Mouse (Mus musculus) small intestine, adult 2 months (tissue): ENCODE measurements around the gene Cmc1. TPM values are rescaled to one million over a fixed set of nuclear protein-coding genes. Genes with fewer than 3 reads are reported as not detected.

ENCODE experiments used
- H3K27ac ChIP-seq: fragments of 200-500 bp; 2 replicates; pipeline ENCODE4 v1.5.1; 2012; ENCODE audit warnings: low read depth, low read length, control low read depth, inconsistent platforms; ENCODE audit not compliant: insufficient read depth
- H3K27me3 ChIP-seq: fragments of 200-500 bp; 2 replicates; pipeline ENCODE4 v1.6.1; 2012; ENCODE audit warnings: mild to moderate bottlenecking, moderate library complexity, low read length, inconsistent platforms; ENCODE audit not compliant: control insufficient read depth, insufficient read depth
- H3K36me3 ChIP-seq: fragments of 200-500 bp; 2 replicates; pipeline ENCODE4 v1.6.1; 2012; ENCODE audit warnings: mild to moderate bottlenecking, low read length, control low read depth, inconsistent platforms; ENCODE audit not compliant: control insufficient read depth, insufficient read depth
- H3K4me1 ChIP-seq: fragments of 200-500 bp; 2 replicates; pipeline ENCODE4 v1.6.1; 2012; ENCODE audit warnings: low read length, inconsistent platforms, mixed read lengths; ENCODE audit not compliant: control insufficient read depth, insufficient read depth, insufficient read length
- H3K4me3 ChIP-seq: fragments of 200-500 bp; 2 replicates; pipeline ENCODE4 v1.5.1; 2012; ENCODE audit warnings: low read depth, mild to moderate bottlenecking, control low read depth, inconsistent platforms, low read length, moderate library complexity
- CTCF ChIP-seq: fragments of 200-500 bp; IDR thresholded peaks from 2 replicates; pipeline ENCODE4 v1.5.1; 2012; ENCODE audit warnings: low read depth, mild to moderate bottlenecking, control low read depth, inconsistent platforms, low read length, moderate library complexity, mixed read lengths; ENCODE audit not compliant: insufficient replicate concordance, insufficient read length; ENCODE audit errors: extremely low read depth
- POLR2A ChIP-seq: fragments of 200-500 bp; IDR thresholded peaks from 2 replicates; pipeline ENCODE4 v1.6.1; 2012; ENCODE audit warnings: low read depth, mild to moderate bottlenecking, control low read depth, inconsistent platforms, low read length, moderate library complexity
- WGBS: fragments of 180-500 bp; shearing (Covaris S2); methylation state at CpG from one replicate; pipeline ENCODE4 v1.1.7; 2018; 5-methylcytosine and 5-hydroxymethylcytosine counted together
- polyA plus RNA-seq: library from polyadenylated mRNA; depleted of rRNA; stranded (reverse); fragments of >200 nt; gene quantifications from 2 replicates; pipeline ENCODE4 v1.2.3, GENCODE M21; 2012; rRNA removed

Gene Cmc1
- 0.27 and 0.39 TPM in 2 replicates for polyA plus RNA-seq

DNA sequence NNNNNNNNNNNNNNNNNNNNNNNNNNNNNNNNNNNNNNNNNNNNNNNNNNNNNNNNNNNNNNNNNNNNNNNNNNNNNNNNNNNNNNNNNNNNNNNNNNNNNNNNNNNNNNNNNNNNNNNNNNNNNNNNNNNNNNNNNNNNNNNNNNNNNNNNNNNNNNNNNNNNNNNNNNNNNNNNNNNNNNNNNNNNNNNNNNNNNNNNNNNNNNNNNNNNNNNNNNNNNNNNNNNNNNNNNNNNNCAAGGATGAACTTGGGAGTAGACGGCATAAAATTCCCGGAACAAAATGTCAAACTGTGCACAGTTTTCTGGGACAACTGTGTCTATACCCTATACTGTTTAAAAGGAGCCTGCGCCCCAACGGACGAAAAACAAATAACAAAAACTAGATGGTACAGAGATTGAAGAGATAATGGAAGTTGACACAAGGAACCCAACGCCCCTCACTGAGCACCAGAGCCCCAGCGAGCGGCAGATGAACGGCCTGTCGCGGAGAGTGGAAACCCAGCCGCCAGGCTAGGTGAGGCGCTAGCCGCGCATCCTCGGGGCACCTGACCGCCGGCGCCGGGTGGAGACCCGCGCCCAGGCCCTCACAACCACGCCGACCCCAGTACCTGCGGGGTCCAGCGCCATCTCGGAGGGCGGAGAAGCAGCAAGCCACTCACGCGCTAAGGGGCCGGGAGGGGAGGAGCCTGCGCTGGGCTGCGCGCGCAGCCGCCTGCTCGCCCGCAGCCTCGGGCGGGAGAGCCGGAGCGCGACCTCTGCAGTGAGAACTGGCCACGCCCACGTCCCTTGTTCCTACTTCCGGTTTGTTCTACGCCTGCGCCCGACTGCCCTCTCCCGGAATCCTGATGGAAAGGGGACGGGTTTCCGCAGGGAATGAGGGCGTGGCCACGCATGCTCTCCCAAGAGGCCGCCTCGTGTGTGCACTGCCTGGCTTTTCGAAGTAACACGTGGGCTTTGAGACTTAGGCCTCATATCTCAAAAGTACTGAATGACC lies at the start of gene Cmc1:
Gene Cmc1, minus strand, starts transcription at position 771 of the 996 bp plus-strand sequence.
- H3K4me1 ChIP-seq = peaks cover 2% of the 10 kb centered on the region; the same call in 1 of the 2 replicates
- no peaks in the 10 kb centered on the region for H3K36me3 ChIP-seq
- peak; percentile 46 for TF ChIP-seq POLR2A
- TF ChIP-seq CTCF = no peak
- no peaks in the 10 kb centered on the region for H3K27me3 ChIP-seq
- peak within 1 kb of the TSS; percentile 27 for H3K27ac ChIP-seq
- under 1% methylated on average over 57 of the region's 58 CpGs for WGBS
- peak within 1 kb of the TSS; percentile 95 for H3K4me3 ChIP-seq

DNA sequence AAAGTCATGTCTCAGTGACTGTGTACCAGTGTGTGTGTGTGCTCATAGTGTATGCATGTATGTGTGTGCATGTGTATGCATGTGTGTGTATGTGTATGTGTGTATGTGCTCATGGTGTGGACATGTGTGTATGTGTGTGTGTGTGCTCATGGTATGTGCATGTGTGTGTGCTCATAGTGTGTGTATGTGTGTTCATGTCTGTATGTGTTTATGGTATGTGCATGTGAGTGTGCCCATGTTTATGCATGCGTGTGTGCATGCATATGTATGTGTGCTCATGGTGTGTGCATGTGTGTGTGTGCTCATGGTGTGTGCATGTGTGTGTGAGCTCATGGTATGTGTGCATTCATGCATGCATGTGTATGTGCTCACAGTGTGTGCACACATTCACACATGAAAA lies 48.6 kb upstream of the Cmc1 start:
- Histone ChIP-seq H3K4me1 (no peaks in the 10 kb centered on the region), H3K4me3 (no peak overlapping the region), H3K27me3 (no peaks in the 10 kb centered on the region), H3K27ac (no peak overlapping the region), H3K36me3 (no peaks in the 10 kb centered on the region)
- WGBS = 89% methylated on average over 1 of the region's 1 CpGs
- no peak for TF ChIP-seq POLR2A
- TF ChIP-seq CTCF = no peak

DNA sequence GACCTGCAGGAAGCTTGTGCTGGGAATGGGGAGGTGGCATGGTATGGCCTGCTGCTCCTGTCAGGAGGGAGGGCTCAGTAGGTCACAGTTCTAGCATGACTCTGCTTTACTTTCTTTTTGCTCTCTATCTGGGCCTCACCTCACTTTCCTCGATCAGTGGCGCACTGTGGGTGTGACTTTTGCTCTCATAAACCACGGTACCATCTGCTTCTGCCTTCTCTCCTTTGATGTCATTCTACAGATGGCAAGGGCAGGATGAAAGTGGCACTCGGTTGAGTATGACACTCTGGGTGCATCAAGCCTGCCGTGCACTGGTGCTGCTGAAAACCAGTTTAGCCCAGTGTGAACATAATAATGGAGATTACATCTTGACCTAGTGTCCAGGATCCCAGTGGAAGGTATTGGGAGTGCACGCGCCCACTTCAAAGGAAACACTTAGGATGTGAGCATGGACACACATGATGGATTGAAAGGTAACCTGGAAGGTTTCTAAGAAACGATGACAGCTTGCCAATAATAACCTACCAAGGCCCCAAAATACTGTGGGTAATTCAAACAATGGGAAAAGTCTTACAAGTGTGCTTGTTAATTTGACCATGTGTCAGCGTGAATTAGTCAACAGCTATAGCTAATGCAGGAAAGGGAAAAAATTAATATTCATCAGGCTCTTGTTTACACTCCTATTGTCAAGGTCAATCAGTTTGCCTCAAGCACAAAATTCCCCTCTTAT lies 46.8 kb upstream of the Cmc1 start:
- H3K36me3 ChIP-seq = no peaks in the 10 kb centered on the region
- H3K27me3 ChIP-seq = no peaks in the 10 kb centered on the region
- WGBS = 65% methylated on average over 9 of the region's 9 CpGs
- no peak overlapping the region for H3K4me3 ChIP-seq
- no peak for TF ChIP-seq POLR2A
- H3K4me1 ChIP-seq = no peaks in the 10 kb centered on the region
- no peak overlapping the region for H3K27ac ChIP-seq

DNA sequence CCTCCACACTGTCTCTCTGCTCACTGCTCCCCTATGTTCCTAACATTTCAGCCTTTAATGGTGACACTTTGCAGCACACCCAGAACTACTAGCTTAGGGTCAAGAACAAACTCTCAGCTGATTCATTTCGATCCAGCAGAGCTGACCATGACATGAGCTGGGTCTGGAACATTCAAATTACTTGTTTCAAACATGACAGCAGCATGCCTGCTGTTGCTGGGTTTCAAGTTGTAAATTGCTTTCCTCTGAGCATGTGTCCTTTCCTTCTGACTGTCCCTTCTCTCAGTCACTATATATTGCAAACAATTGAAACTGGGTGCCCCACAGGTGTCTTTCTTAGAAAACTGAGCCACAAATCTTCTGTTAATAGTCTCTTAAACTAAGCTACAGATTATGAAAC lies 43.3 kb upstream of the Cmc1 start:
- H3K4me1 ChIP-seq = no peaks in the 10 kb centered on the region
- H3K4me3 ChIP-seq = no peak overlapping the region
- H3K27me3 ChIP-seq = no peaks in the 10 kb centered on the region
- WGBS = 79% methylated on average over 1 of the region's 1 CpGs
- no peak overlapping the region for H3K27ac ChIP-seq
- no peaks in the 10 kb centered on the region for H3K36me3 ChIP-seq
- no peak for TF ChIP-seq CTCF

DNA sequence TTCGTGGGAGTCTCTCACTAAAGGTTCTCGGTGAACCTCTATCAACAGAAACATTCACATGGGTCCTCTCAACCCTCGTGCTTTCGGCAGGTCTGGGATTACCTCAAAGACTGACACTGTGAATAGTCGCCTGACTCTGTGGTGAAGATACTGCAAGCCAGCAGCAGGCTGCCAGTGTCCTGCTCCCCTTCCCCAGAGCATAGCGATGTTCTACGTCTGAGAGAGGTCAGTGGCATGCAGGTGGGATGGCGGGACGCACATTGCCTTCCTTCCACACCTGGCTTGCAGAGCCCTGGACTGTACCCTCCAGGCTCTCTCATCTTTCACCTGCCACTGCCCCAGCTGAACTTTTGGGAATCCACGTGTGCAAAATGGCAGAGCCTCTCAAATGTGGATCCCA lies 41.3 kb upstream of the Cmc1 start:
- TF ChIP-seq CTCF (no peak), POLR2A (no peak)
- Histone ChIP-seq H3K4me3 (no peak overlapping the region), H3K4me1 (no peaks in the 10 kb centered on the region), H3K27ac (no peak overlapping the region), H3K27me3 (no peaks in the 10 kb centered on the region), H3K36me3 (no peaks in the 10 kb centered on the region)
- WGBS = 76% methylated on average over 10 of the region's 10 CpGs

DNA sequence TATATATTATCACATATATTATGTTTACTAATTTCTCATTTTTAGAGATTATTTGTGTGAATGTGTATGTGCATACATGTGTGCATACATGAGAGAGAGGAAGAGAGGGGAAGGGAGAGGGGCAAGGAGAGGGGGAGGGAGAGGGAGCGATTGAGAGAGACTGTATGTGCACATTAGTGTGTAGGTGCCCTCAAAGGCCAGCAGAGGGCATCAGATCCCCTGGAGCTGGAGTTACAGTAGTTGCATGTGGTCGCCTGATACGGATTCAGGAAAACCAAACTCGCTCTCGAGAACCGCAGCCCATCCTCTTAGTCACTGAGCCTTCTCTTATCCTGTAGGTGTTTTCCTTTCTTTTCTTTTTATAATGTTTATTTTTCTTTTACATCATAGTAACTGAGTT lies 38.4 kb upstream of the Cmc1 start:
- Histone ChIP-seq H3K36me3 (no peaks in the 10 kb centered on the region), H3K27ac (no peak overlapping the region), H3K27me3 (no peaks in the 10 kb centered on the region), H3K4me1 (no peaks in the 10 kb centered on the region), H3K4me3 (no peak overlapping the region)
- TF ChIP-seq CTCF (no peak), POLR2A (no peak)
- WGBS = 97% methylated on average over 6 of the region's 6 CpGs

DNA sequence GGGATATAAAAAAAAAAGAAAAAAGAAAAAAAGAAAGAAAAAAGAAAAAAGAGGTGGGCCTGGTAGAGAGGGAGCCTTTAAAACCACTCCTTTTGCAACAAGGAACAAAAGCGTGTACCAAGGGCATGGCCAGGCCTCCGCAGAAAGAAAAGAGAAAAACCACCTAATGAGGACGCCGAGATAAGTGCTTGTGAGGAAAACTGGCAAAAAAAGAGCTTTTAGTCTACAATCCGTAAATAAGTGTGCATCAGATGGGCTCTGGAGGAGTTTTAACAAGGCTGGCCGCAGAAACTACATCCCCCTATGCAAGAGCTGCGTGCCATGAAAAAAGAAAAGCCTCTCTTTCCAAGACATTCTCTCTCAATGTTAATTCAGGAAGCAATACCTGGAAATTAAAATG lies 37.4 kb upstream of the Cmc1 start:
- Histone ChIP-seq H3K36me3 (no peaks in the 10 kb centered on the region), H3K4me3 (no peak overlapping the region), H3K27ac (no peak overlapping the region), H3K4me1 (no peaks in the 10 kb centered on the region), H3K27me3 (no peaks in the 10 kb centered on the region)
- 82% methylated on average over 7 of the region's 7 CpGs for WGBS
- no peak for TF ChIP-seq POLR2A
- TF ChIP-seq CTCF = no peak
